Mouse (Mus musculus) embryo, embryonic 10 days (tissue): ENCODE results near the gene D3Ertd254e.
"Not testable (repeated sequence)": the region's sequence is repeated elsewhere in the genome, so short reads cannot be mapped to it uniquely, and the experiment has no call there.

Experiments
- DNase-seq: peaks from one replicate; pipeline ENCODE4 v3.0.0-alpha.2; 2015; ENCODE audit warnings: low spot score

The D3Ertd254e gene

GRCm38 (mm10) chr3:36150934-36151686 lies at the start of gene D3Ertd254e:
TSS of gene D3Ertd254e (plus strand) at chr3:36151017.
- DNase-seq, result peak; percentile 95

GRCm38 (mm10) chr3:36116076-36116475 lies 34.7 kb upstream of the D3Ertd254e start:
- DNase-seq, result no peak

- DNase-seq, result no peak
Observed at GRCm38 (mm10) chr3:36119684-36120548, 30.9 kb upstream of the D3Ertd254e start.

GRCm38 (mm10) chr3:36126176-36126575 lies 24.6 kb upstream of the D3Ertd254e start:
- not testable (repeated sequence) for DNase-seq

GRCm38 (mm10) chr3:36136152-36136551 lies 14.7 kb upstream of the D3Ertd254e start:
- no peak for DNase-seq

GRCm38 (mm10) chr3:36137560-36137959 lies 13.3 kb upstream of the D3Ertd254e start:
- DNase-seq, result peak; percentile 54

GRCm38 (mm10) chr3:36138171-36138660 lies 12.6 kb upstream of the D3Ertd254e start:
- DNase-seq, result no peak

- DNase-seq, result no peak
Observed at GRCm38 (mm10) chr3:36138996-36139395, 11.8 kb upstream of the D3Ertd254e start.

- DNase-seq, result no peak
Observed at GRCm38 (mm10) chr3:36150537-36150933, 282 bp upstream of the D3Ertd254e start.

GRCm38 (mm10) chr3:36155268-36155667 lies 4.5 kb downstream of the D3Ertd254e start:
- peak; percentile 37 for DNase-seq

GRCm38 (mm10) chr3:36170670-36171210 lies 19.9 kb downstream of the D3Ertd254e start:
- peak; percentile 6 for DNase-seq

GRCm38 (mm10) chr3:36171348-36171747 lies 20.5 kb downstream of the D3Ertd254e start:
- DNase-seq, result no peak

- DNase-seq, result no peak
Observed at GRCm38 (mm10) chr3:36173761-36174160, 22.9 kb downstream of the D3Ertd254e start.

- peak; percentile 79 for DNase-seq
Observed at GRCm38 (mm10) chr3:36181519-36181918, 30.7 kb downstream of the D3Ertd254e start.

GRCm38 (mm10) chr3:36186510-36186909 lies 35.7 kb downstream of the D3Ertd254e start:
- DNase-seq, result no peak

- no peak for DNase-seq
Observed at GRCm38 (mm10) chr3:36189243-36189642, 38.4 kb downstream of the D3Ertd254e start.

- DNase-seq, result no peak
Observed at GRCm38 (mm10) chr3:36201098-36201497, 50.3 kb downstream of the D3Ertd254e start.

- no peak for DNase-seq
Observed at GRCm38 (mm10) chr3:36202932-36203331, 52.1 kb downstream of the D3Ertd254e start.

- DNase-seq, result no peak
Observed at GRCm38 (mm10) chr3:36207520-36208264, 56.9 kb downstream of the D3Ertd254e start.

- DNase-seq, result peak; percentile 42
Observed at GRCm38 (mm10) chr3:36209776-36210555, 59.1 kb downstream of the D3Ertd254e start.

GRCm38 (mm10) chr3:36210939-36211338 lies 60.1 kb downstream of the D3Ertd254e start:
- DNase-seq, result no peak
